Mouse (Mus musculus) lung, postnatal 0 days (tissue): ENCODE measurements around the gene 4930558K02Rik.

Source experiments
- CTCF ChIP-seq: IDR thresholded peaks from 2 replicates; pipeline ENCODE4 v1.5.1; 2016; ENCODE audit warnings: antibody characterized with exemption, mild to moderate bottlenecking
- EP300 ChIP-seq: IDR thresholded peaks from 2 replicates; pipeline ENCODE4 v1.6.1; 2016; ENCODE audit warnings: antibody characterized with exemption, mild to moderate bottlenecking, control low read depth

DNA sequence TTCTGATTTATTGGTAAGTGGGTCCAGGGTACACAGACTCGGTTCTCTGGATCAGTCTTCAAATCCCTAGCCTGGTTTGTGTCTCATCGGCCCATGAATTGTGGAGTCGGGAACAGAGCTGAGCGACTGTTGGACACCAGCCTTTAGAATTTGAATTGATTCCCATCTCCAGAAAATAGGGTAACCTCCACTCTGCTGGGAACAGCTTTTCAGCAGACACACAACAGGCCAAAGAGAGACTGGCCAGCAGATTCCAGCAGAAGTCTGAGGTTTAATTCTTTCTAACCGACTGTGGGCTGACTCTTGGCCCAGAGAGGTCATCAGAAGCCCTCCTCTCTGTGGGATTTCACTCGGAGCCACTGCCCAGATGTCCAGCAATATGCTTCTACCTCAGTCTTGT lies 4.0 kb upstream of the 4930558K02Rik start:
- TF ChIP-seq EP300 (no peak), CTCF (no peak)
